Mouse (Mus musculus) lung, postnatal 0 days (tissue): Measurements from ENCODE around the gene Abi2. TPM values are rescaled to one million over a fixed set of nuclear protein-coding genes. Genes with fewer than 3 reads are reported as not detected.

Experiments used
- ATAC-seq: fragments of 200-750 bp; cut with Nextera tagmentation; 2 replicates; pipeline ENCODE4 v1.8.0; 2017; ENCODE audit warnings: moderate library complexity
- DNase-seq: peaks from one replicate; pipeline ENCODE4 v3.0.0-alpha.2; 2016; ENCODE audit warnings: low spot score
- H3K27ac ChIP-seq: fragments of 300-500 bp; sonication (generic); 2 replicates; pipeline ENCODE4 v1.5.1; 2014; ENCODE audit warnings: antibody characterized with exemption, mild to moderate bottlenecking, low read length, mixed read lengths
- H3K27me3 ChIP-seq: fragments of 300-500 bp; sonication (generic); replicated peaks from 2 replicates; pipeline ENCODE4 v1.6.1; 2014; ENCODE audit warnings: low read length, mixed read lengths; ENCODE audit not compliant: insufficient read depth
- H3K36me3 ChIP-seq: fragments of 300-500 bp; sonication (generic); 2 replicates; pipeline ENCODE4 v1.6.1; 2014; ENCODE audit warnings: low read length, mixed read lengths; ENCODE audit not compliant: insufficient read depth
- H3K4me1 ChIP-seq: fragments of 300-500 bp; sonication (generic); 2 replicates; pipeline ENCODE4 v1.6.1; 2014; ENCODE audit warnings: antibody characterized with exemption, low read depth, low read length, mixed read lengths; ENCODE audit not compliant: insufficient read depth
- H3K4me2 ChIP-seq: fragments of 300-500 bp; sonication (generic); replicated peaks from 2 replicates; pipeline ENCODE4 v1.6.1; 2014; ENCODE audit warnings: low read depth, mild to moderate bottlenecking, low read length, moderate library complexity, mixed read lengths
- H3K4me3 ChIP-seq: fragments of 300-500 bp; sonication (generic); 2 replicates; pipeline ENCODE4 v1.5.1; 2014; ENCODE audit warnings: low read depth, low read length
- H3K9ac ChIP-seq: fragments of 300-500 bp; sonication (generic); replicated peaks from 2 replicates; pipeline ENCODE4 v1.6.1; 2014; ENCODE audit warnings: low read depth, mild to moderate bottlenecking
- H3K9me3 ChIP-seq: fragments of 300-500 bp; sonication (generic); 2 replicates; pipeline ENCODE4 v1.6.1; 2016; ENCODE audit warnings: low read length, mixed read lengths
- CTCF ChIP-seq: IDR thresholded peaks from 2 replicates; pipeline ENCODE4 v1.5.1; 2016; ENCODE audit warnings: antibody characterized with exemption, mild to moderate bottlenecking
- EP300 ChIP-seq: IDR thresholded peaks from 2 replicates; pipeline ENCODE4 v1.6.1; 2016; ENCODE audit warnings: antibody characterized with exemption, mild to moderate bottlenecking, control low read depth
- WGBS: fragments of 180-500 bp; shearing (Covaris S2); extraction: QIAGEN DNeasy Blood & Tissue Kit; methylation state at CpG from one replicate; pipeline ENCODE4 v1.1.7; 2014; 5-methylcytosine and 5-hydroxymethylcytosine counted together
- polyA plus RNA-seq: library from polyadenylated mRNA; unstranded; fragments of >200 nt; fragmentation: Nextera tagmentation; extraction: Ambion mirVana; gene quantifications from 2 replicates; pipeline ENCODE4 v1.2.1, GENCODE M21; 2015

Abi2 gene
- polyA plus RNA-seq, 1 experiment from 2014 or later, result 8.9 TPM

DNA sequence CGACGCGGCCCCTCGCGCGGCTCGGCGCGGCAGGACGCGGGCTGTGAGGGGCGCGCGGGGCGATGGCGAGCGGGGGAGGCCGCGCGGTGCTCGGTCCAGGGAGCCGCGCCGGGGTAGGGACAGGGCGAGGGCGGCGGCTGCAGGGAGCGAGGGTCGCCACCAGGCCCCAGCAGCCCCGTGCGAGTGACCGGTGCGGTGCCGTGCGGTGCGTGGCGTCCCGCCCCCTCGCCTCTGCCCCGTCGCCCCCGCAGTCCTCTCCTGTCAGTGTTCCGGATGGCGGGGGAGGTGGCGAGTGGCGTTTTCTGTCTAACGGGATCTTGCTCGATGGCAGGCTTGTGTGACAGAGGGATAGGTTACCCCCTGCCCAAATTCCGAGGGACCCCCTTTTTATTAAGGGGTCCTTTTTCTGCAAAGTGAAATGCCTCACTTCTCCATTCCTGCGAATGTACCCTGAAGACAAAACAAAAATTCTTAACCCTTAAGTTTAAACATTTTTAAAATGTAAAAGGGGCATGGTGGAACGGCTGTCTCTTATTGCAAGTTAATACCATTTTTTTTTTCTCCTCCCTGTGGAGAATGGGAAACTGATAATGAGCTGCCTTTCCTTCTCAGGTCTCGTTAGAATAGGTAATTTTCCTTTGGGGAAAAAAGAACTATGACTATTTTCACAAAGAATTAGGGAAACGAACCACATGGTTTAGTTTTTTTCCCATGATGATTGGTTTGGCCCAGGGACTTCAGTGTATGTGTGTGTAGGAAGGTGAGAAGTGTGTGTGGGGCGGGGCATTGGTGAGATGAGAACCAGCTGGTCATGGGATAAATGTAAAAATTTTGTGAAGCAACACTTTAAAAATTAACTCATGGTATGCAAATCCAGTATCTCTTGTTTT is 754 bp downstream of the Abi2 start:
- Histone ChIP-seq H3K36me3 (no peaks in the 10 kb centered on the region), H3K9ac (peak overlapping the region; percentile 70), H3K9me3 (no peaks in the 10 kb centered on the region), H3K27ac (peak overlapping the region; percentile 62), H3K4me1 (no peaks in the 10 kb centered on the region), H3K4me2 (peak overlapping the region; percentile 85), H3K27me3 (no peaks in the 10 kb centered on the region), H3K4me3 (peak overlapping the region; percentile 78)
- DNase-seq (peak; percentile 66), ATAC-seq (peak; percentile 72)
- 1% methylated on average over 41 of the region's 54 CpGs for WGBS
- TF ChIP-seq EP300 (no peak), CTCF (no peak)

DNA sequence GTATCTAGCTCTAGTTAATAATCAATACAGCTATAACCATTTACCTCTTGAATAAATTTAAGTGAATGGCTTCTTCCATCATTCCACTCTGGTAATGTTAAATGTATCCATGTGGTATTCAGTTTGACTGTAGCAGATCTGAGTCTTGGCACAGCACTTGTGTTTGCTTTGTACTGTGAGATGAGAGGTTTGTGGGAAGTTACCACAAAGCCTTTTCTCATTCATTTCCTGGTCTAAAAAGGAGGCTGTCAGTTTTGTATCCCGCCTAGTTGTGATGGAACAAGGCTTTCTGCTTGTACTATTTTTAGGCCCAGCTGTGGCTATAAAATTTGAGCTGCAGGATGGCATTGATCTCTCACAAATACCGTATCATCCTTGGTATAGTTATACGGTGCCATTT is 7.3 kb downstream of the Abi2 start:
- TF ChIP-seq EP300 (no peak), CTCF (no peak)
- Histone ChIP-seq H3K4me3 (no peak overlapping the region), H3K9ac (no peak overlapping the region), H3K4me2 (no peak overlapping the region), H3K36me3 (no peaks in the 10 kb centered on the region), H3K27me3 (no peaks in the 10 kb centered on the region), H3K4me1 (no peaks in the 10 kb centered on the region), H3K9me3 (no peaks in the 10 kb centered on the region), H3K27ac (no peak overlapping the region)
- DNase-seq (peak; percentile 55), ATAC-seq (peak; percentile 30; the same call in 1 of the 2 replicates)
- 37% methylated on average over 3 of the region's 3 CpGs for WGBS

DNA sequence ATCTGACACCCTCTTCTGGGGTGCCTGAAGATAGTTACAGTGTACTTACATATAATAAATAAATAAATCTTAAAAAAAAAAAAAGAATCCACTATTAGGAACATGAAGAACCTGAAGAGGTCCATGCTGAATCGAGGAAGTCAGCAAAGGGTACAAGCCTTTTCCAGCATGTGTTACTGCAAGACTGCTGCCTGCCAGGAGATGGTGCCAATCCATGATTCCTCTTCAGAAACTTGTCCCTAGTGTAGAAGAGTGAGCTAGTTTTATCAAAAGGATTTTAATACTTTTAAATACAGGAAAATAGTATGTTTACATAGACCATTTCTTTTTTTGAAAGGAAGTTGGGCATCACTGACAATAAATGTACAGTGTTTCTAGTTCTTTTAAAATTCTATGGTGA is 14.5 kb downstream of the Abi2 start:
- H3K36me3 ChIP-seq, result no peaks in the 10 kb centered on the region
- TF ChIP-seq CTCF (peak; percentile 53), EP300 (no peak)
- H3K27ac ChIP-seq, result no peak overlapping the region
- no peak overlapping the region for H3K4me3 ChIP-seq
- ATAC-seq (no peak), DNase-seq (peak; percentile 8)
- H3K9ac ChIP-seq, result no peak overlapping the region
- no peak overlapping the region for H3K4me2 ChIP-seq
- 73% methylated on average over 1 of the region's 1 CpGs for WGBS
- H3K27me3 ChIP-seq, result no peaks in the 10 kb centered on the region
- no peaks in the 10 kb centered on the region for H3K9me3 ChIP-seq
- H3K4me1 ChIP-seq, result no peaks in the 10 kb centered on the region

DNA sequence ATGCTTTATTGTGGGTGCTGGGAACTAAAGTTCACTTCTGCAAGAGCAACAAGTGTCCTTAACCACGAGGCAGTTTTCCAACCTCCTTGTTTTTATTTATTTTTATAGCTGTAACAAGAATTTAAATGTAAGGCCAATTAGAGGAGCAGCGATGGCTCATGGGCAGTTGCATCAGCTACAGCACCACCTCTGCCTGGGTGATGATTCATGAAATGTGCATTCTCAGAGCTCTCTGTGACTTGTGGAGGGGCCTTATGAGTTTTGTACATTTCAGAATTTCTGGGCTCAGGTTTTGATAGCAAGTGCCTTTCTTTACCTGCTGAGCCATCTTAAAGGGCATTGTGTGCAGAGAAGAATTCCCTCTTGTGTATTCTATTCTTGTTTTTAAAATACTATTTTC is 18.9 kb downstream of the Abi2 start:
- TF ChIP-seq CTCF (no peak), EP300 (no peak)
- Histone ChIP-seq H3K4me3 (no peak overlapping the region), H3K4me2 (no peak overlapping the region), H3K9ac (no peak overlapping the region), H3K36me3 (no peaks in the 10 kb centered on the region), H3K9me3 (no peaks in the 10 kb centered on the region), H3K27me3 (no peaks in the 10 kb centered on the region), H3K4me1 (no peaks in the 10 kb centered on the region), H3K27ac (no peak overlapping the region)
- ATAC-seq, result no peak
- 84% methylated on average over 2 of the region's 2 CpGs for WGBS
- DNase-seq, result no peak

DNA sequence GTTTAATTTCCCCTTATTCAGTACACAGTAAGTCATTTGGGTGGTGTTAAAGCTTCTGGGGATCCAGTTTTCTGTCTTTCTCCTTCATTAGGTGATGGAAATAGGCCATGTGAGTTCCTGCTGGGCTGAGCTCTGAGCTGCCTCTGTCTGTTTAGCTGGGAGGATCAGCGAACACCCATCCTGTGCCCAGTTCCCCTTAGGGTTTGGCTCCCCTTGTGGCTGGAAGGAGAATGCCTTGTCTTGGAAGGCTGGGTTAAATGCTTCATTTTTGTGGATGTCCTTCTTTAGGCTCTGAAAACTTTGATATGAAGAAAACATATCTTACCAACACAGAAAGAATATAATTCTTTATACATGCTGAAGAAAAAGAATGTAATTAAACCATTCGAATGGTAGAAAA is 19.5 kb downstream of the Abi2 start:
- Histone ChIP-seq H3K27me3 (no peaks in the 10 kb centered on the region), H3K4me2 (no peak overlapping the region), H3K4me3 (no peak overlapping the region), H3K9me3 (no peaks in the 10 kb centered on the region), H3K9ac (no peak overlapping the region), H3K4me1 (no peaks in the 10 kb centered on the region), H3K27ac (no peak overlapping the region), H3K36me3 (no peaks in the 10 kb centered on the region)
- WGBS, result 78% methylated on average over 2 of the region's 2 CpGs
- ATAC-seq (no peak; the same call in 1 of the 2 replicates), DNase-seq (peak; percentile 60)
- no peak for TF ChIP-seq EP300
- TF ChIP-seq CTCF, result peak; percentile 87

DNA sequence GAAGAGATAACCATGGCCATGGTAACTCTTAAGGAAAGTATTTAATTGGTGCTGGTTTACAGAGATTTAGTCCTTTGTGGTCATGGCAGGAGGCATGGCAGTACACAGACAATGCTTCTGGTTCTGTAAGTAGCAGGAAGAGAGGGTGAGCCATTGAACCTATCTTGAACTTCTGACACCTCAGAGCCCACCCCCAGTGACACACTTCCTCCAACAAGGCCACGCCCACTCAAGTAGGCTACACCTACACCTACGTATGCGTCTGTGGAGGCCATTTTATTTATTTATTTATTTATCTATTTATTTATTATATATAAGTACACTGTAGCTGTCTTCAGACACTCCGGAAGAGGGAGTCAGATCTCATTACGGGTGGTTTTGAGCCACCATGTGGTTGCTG is 22.1 kb downstream of the Abi2 start:
- Histone ChIP-seq H3K9me3 (no peaks in the 10 kb centered on the region), H3K4me2 (no peak overlapping the region), H3K4me1 (no peaks in the 10 kb centered on the region), H3K36me3 (no peaks in the 10 kb centered on the region), H3K27ac (no peak overlapping the region), H3K27me3 (no peaks in the 10 kb centered on the region), H3K9ac (no peak overlapping the region), H3K4me3 (no peak overlapping the region)
- WGBS, result 81% methylated on average over 4 of the region's 5 CpGs
- ATAC-seq, result no peak
- no peak for DNase-seq
- TF ChIP-seq EP300, result no peak
- no peak for TF ChIP-seq CTCF
